Mouse (Mus musculus) urinary bladder, postnatal 14 days (tissue): ENCODE data around the gene Pde11a.

Source experiments
- DNase-seq: peaks from one replicate; pipeline ENCODE4 v3.0.0; 2021; ENCODE audit warnings: low spot score

The Pde11a gene

GRCm38 (mm10) chr2:76162822-76163221, 175.8 kb downstream of the Pde11a start:
- no peak for DNase-seq

DNA sequence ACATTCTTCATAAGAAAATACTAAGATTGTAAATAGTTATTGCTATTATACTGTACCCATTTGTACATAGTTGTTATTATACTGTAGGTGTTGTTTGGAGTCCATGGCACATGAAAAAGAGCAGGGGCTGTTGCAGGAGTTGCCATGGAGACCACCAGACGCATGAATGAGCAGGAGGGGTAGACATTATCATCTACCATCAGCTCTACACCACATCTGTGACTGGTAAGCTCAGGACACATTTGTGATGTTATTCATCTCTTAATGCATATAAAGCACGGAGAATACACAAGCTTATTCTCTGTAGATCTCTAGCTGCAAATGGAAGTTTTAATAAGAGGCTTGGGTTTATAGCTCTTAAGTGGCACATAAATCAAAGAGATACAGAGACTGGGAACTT, 179.6 kb downstream of the Pde11a start:
- DNase-seq: no peak

GRCm38 (mm10) chr2:76141136-76141535, 197.4 kb downstream of the Pde11a start:
- no peak for DNase-seq

GRCm38 (mm10) chr2:76132983-76133382, 205.6 kb downstream of the Pde11a start:
- no peak for DNase-seq

DNA sequence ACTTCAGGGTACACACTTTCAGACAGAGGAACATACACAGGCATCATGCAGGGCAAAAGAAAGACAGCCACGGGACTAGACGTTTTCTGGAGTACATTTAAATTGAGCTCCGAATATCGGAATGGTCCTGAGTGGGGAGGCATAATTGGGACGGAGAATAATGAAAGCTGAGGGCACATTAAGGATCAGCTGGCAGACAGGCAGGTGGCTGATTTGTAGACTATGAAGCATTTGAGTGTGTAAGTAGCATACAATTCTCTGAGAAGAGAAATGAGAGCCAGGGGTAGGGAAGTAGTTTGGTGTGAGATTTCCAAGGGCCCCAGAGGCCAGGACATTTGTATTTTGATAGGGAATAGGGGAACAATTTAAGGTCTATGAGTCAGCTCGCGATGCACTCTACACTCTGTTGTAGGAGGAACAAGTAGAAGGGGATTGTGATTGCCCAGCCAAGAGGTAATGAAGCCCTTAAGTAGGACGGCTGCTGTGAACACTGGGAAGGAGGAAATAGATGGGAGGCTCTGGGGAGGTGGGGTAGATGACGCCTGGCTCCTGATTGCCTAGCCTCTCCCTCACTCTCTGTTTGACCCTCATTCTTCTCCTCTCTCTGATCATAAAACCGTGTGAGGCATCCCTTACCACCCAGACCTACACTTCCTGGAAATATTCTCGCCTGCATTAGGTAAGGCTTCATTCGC, 208.5 kb downstream of the Pde11a start:
- no peak for DNase-seq

DNA sequence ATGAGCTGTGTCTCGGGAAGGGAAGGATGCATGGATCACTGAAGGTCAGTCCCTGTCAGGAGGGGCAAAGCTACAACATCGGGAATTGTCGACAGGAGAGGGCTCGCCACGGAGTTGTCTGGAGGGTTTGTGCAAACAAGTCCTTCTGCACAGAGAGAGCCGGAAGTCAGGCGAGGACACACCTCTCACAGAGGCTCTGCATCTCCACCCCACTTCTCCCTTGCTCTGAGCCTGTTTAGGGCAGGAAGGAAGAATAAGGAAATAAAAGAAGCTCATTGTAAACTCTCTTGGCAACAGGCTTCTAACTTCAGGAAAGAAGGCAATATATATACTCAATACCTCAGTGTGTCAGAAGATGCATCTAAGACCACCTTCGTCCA, 209.5 kb downstream of the Pde11a start:
- peak; percentile 16 for DNase-seq

DNA sequence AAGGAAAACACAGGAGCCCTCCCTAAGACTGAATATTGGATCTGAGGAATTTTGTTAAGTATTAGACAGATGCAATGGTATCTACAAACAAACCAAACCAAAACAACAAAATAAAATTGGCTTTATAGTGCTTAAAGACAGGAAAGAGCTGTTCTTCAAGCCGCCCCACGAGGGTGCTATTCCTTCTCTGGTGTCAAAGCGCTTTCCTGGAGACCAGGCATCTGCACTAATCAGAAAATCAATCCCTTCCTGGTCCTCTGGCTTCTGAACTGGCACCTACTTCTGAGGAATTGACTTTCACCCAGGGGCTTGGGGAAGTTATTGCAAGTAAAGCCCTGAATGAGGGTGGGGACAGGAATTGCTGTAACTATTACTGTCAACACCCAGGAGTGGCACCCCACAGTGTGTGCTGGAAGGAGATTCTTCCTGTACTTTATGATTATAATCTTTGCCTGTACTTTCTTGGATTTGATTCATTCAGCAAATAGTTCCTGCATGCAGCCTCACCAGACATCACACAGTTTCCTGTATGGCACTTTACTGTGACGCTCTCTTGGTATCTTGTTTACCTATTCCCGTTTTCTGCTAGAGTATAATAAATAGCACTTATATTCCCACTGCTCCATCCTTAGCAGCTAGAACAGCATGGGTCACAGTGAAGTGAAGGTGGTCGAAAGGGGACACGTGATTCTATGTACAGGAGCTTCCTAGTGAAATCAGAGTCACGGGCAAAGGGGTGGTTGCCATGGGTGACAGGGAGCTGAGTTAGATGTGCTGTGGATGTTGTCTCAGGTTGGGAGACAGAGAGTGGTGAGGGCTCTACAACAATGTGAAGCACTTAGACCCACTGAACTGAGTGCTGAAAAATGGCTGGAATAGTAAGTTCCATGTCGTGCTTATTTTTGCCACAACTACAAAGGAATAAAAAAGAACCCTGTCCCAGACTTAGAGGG, 210.2 kb downstream of the Pde11a start:
- DNase-seq: peak; percentile 39

- no peak for DNase-seq
Observed at GRCm38 (mm10) chr2:76126651-76127050, 211.9 kb downstream of the Pde11a start.

DNA sequence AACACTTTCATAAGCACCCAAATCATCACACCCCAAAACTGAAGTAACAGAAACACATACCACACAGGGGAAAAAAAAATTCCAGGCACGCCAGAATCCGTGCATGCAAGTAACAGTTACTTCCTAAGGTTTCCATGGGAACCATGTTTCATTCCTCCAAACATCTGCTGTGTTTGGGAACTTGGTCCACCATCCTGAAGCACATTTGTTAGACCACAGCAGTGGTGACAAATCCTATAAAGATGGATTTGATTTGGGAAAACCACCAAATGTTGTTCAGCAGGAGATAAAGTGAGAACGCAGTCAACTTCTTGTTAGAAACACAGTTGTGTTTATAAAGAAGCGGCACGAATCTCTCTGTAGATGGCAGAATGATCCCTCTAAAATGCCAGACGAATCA, 213.8 kb downstream of the Pde11a start:
- no peak for DNase-seq

- no peak for DNase-seq
Observed at GRCm38 (mm10) chr2:76122167-76122566, 216.4 kb downstream of the Pde11a start.

DNA sequence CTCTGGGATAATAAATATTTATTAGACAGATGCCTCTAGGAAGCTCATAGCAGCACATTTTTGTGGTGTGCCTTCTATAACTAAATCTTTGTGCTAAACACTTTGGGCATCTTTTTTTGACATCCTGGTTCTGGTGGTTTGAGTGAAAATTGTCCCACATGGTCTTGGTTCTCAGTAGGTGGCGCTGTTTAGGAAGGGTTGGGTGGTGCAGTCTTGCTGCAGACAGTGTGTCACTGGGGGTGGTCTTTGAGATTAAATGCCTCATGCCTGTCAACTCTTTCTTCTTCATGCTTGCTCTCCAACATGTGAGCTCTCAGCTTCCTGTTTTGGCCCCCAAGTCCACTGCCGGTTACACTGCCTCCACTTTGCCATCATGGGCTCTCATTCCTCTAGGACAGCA, 218.7 kb downstream of the Pde11a start:
- no peak for DNase-seq

DNA sequence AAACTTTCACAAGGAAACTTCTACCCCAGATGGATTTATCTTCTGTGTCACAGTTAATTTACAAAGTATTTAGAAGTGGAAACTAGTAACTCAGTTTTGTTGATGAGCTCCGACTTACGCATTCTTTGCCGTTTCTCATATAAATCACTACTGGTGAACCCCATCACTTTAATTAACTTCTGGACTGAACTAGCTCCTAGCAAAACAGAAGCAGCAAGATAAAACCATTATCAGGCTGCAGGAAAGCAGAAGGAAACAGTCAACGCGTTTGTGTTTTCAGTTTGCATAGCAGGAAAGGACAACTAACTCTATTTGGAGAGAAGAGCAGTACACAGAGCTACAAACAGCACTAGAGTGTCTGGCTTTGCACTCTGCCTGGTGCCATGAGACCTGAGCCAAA, 220.1 kb downstream of the Pde11a start:
- no peak for DNase-seq

- no peak for DNase-seq
Observed at GRCm38 (mm10) chr2:76117219-76117618, 221.4 kb downstream of the Pde11a start.

- DNase-seq: peak; percentile 42
Observed at GRCm38 (mm10) chr2:76115696-76116095, 222.9 kb downstream of the Pde11a start.

GRCm38 (mm10) chr2:76114734-76115133, 223.8 kb downstream of the Pde11a start:
- no peak for DNase-seq

GRCm38 (mm10) chr2:76109653-76110052, 228.9 kb downstream of the Pde11a start:
- DNase-seq: peak; percentile 17

GRCm38 (mm10) chr2:76101889-76102602, 236.5 kb downstream of the Pde11a start:
- DNase-seq: no peak

DNA sequence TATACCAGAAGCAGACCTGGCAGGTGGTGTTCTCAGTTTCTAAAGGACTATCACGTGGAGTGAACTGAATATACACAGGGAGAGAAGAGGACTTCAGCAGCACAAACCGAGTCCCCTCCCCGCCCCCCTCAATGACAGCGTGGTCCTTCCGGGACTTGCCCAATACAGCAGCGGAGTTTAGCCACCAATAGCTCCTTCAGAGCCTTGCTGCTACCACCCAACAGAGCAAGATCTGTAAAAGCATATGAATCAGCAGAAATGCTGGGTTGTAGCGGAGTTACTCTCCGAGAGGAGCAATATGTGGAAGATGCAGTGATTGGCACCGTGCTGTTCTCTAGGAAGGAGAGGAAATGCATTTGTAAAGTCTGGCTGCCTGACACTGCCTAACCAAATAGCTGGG, 238.0 kb downstream of the Pde11a start:
- no peak for DNase-seq

- no peak for DNase-seq
Observed at GRCm38 (mm10) chr2:76099726-76100347, 238.7 kb downstream of the Pde11a start.

DNA sequence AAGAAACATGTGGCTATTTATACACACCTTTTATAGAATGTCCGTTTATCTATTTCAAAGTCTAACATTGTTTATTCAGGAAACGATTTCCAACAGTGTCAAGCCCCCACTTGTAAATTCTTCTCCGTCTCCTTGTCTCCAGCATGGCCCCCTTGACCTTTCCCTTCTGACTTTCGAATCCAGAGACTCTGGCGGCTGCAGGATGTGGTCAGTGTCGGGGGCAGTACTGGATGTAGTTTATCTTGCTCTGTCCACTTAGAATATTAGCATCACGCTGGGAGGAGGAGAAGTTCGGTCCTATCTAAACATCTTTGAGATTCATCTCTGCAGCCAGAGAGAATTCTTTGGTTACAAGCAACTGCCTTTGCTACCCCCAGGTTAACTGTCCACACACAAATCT, 240.2 kb downstream of the Pde11a start:
- no peak for DNase-seq

DNA sequence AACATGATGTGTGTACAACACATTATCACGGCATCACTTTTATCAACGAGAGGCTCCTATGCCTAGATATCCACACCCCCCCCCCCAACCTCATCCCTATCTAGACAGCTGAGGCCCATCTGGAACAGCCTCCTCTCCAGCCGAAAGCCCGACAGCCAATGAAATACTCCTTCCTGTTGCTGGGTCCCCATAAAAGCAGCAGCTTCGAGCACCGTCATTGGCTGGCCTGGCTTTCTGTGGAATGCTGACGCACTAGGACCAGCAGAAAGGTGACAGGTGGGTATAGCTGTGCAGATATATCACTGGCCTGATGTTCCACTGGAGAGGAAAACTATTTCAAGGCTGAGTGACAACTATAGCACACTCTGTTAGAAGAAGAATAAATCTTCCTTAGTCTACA, 240.7 kb downstream of the Pde11a start:
- no peak for DNase-seq

- no peak for DNase-seq
Observed at GRCm38 (mm10) chr2:76097284-76097683, 241.3 kb downstream of the Pde11a start.
